Mouse (Mus musculus) cerebellum, adult 8-10 months (tissue): Measurements from ENCODE around the gene Ttc27.

Source experiments
- DNase-seq: peaks from one replicate; pipeline ENCODE4 v3.0.0; 2022

The Ttc27 gene

GRCm38 (mm10) chr17:74754369-74755118 lies 37.0 kb downstream of the Ttc27 start:
- no peak for DNase-seq

GRCm38 (mm10) chr17:74769390-74769811 lies 51.9 kb downstream of the Ttc27 start:
- DNase-seq, result no peak

GRCm38 (mm10) chr17:74772364-74772763 lies 54.8 kb downstream of the Ttc27 start:
- DNase-seq, result no peak

- DNase-seq, result no peak
These were observed 56.0 kb downstream of the Ttc27 start for GRCm38 (mm10) chr17:74773556-74773955.

GRCm38 (mm10) chr17:74780133-74780532 lies 62.6 kb downstream of the Ttc27 start:
- DNase-seq, result no peak

GRCm38 (mm10) chr17:74780627-74781026 lies 63.1 kb downstream of the Ttc27 start:
- DNase-seq, result no peak

GRCm38 (mm10) chr17:74781911-74782310 lies 64.4 kb downstream of the Ttc27 start:
- no peak for DNase-seq

GRCm38 (mm10) chr17:74785586-74785985 lies 68.1 kb downstream of the Ttc27 start:
- no peak for DNase-seq

GRCm38 (mm10) chr17:74786198-74786734 lies 68.7 kb downstream of the Ttc27 start:
- no peak for DNase-seq

- no peak for DNase-seq
These were observed 78.6 kb downstream of the Ttc27 start for GRCm38 (mm10) chr17:74796023-74796699.

- no peak for DNase-seq
These were observed 82.3 kb downstream of the Ttc27 start for GRCm38 (mm10) chr17:74799865-74800264.

GRCm38 (mm10) chr17:74802765-74803164 lies 85.2 kb downstream of the Ttc27 start:
- no peak for DNase-seq

- no peak for DNase-seq
These were observed 86.3 kb downstream of the Ttc27 start for GRCm38 (mm10) chr17:74803835-74804234.

- no peak for DNase-seq
These were observed 86.9 kb downstream of the Ttc27 start for GRCm38 (mm10) chr17:74804321-74804930.

- DNase-seq, result no peak
These were observed 90.1 kb downstream of the Ttc27 start for GRCm38 (mm10) chr17:74807509-74808248.

- no peak for DNase-seq
These were observed 90.8 kb downstream of the Ttc27 start for GRCm38 (mm10) chr17:74808330-74808729.

- DNase-seq, result no peak
These were observed 91.4 kb downstream of the Ttc27 start for GRCm38 (mm10) chr17:74808901-74809300.

GRCm38 (mm10) chr17:74810892-74811625 lies 93.5 kb downstream of the Ttc27 start:
- DNase-seq, result peak; percentile 1

- DNase-seq, result no peak
These were observed 102.2 kb downstream of the Ttc27 start for GRCm38 (mm10) chr17:74819711-74820110.

GRCm38 (mm10) chr17:74830851-74831250 lies 113.3 kb downstream of the Ttc27 start:
- DNase-seq, result no peak

GRCm38 (mm10) chr17:74841721-74842120 lies 124.2 kb downstream of the Ttc27 start:
- no peak for DNase-seq

GRCm38 (mm10) chr17:74842603-74843002 lies 125.1 kb downstream of the Ttc27 start:
- DNase-seq, result no peak
